Mouse (Mus musculus): ENCODE measurements at regions not wholly inside any gene's neighbourhood (a gene's known extent, or its start where the extent isn't known, plus 50 kb on each side); places are given as distances from the start of the nearest gene placed in this dataset.

DNA sequence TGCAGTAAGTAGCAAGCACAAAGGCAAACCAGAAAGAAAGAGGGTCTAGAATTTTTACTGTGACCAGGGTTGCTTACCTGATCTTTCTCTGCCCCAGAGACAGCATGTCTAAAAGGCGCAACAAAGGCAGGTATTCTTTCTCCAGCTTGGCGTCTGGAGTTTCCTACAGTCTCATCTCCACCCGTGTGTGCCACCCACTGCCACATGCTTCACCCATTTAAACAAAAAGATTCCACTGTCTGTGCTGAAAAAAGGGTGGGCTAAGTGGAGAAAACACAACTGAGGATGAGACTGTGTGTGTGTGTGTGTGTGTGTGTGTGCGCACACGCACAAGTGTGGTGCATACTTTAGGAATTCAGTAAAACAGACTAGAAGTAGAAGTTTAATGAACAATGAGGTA lies 69.9 kb upstream of the Dph5 start:
- no peak for TF ChIP-seq CTCF (IDR thresholded peaks at IDR 0.05; ENCODE audit: control insufficient read depth, insufficient read depth, insufficient read length)
- no peak for TF ChIP-seq MAX (IDR thresholded peaks at IDR 0.05)
- TF ChIP-seq CEBPB (IDR thresholded peaks at IDR 0.05; ENCODE audit: low read depth) = no peak
- no peak for TF ChIP-seq MYOG (IDR thresholded peaks at IDR 0.05; ENCODE audit: control insufficient read depth, extremely low read depth, insufficient read length)
- no peak for TF ChIP-seq USF1 (IDR thresholded peaks at IDR 0.05; ENCODE audit: low read depth)
- no peak for TF ChIP-seq FOSL1 (IDR thresholded peaks at IDR 0.05; ENCODE audit: insufficient read depth, low read length, poor library complexity, severe bottlenecking)
